Mouse (Mus musculus) heart, postnatal 0 days (tissue): ENCODE measurements around the gene Hdac4. TPM values are rescaled to one million over a fixed set of nuclear protein-coding genes. Genes with fewer than 3 reads are reported as not detected.

Source experiments
- ATAC-seq: fragments of 200-750 bp; cut with Nextera tagmentation; 2 replicates; pipeline ENCODE4 v1.8.0; 2017; ENCODE audit warnings: low read depth, moderate number of reproducible peaks, moderate library complexity; ENCODE audit not compliant: insufficient read depth
- DNase-seq: peaks from one replicate; pipeline ENCODE4 v3.0.0-alpha.2; 2016; ENCODE audit warnings: low spot score
- H3K27ac ChIP-seq: fragments of 300-500 bp; sonication (generic); 2 replicates; pipeline ENCODE4 v1.5.1; 2014; ENCODE audit warnings: low read depth, mild to moderate bottlenecking
- H3K27me3 ChIP-seq: fragments of 300-500 bp; sonication (generic); 2 replicates; pipeline ENCODE4 v1.6.1; 2014; ENCODE audit warnings: low read length, mixed read lengths; ENCODE audit not compliant: control insufficient read depth, insufficient read depth
- H3K36me3 ChIP-seq: fragments of 300-500 bp; sonication (generic); replicated peaks from 2 replicates; pipeline ENCODE4 v1.6.1; 2014; ENCODE audit warnings: low read length, mixed read lengths; ENCODE audit not compliant: control insufficient read depth, insufficient read depth
- H3K4me1 ChIP-seq: fragments of 300-500 bp; sonication (generic); 2 replicates; pipeline ENCODE4 v1.6.1; 2014; ENCODE audit warnings: antibody characterized with exemption; ENCODE audit not compliant: control insufficient read depth, insufficient read depth
- H3K4me2 ChIP-seq: fragments of 300-500 bp; sonication (generic); 2 replicates; pipeline ENCODE4 v1.6.1; 2014; ENCODE audit warnings: low read depth, mild to moderate bottlenecking, low read length, moderate library complexity
- H3K4me3 ChIP-seq: fragments of 300-500 bp; sonication (generic); 2 replicates; pipeline ENCODE4 v1.5.1; 2014; ENCODE audit warnings: low read depth, low read length
- H3K9ac ChIP-seq: fragments of 300-500 bp; sonication (generic); replicated peaks from 2 replicates; pipeline ENCODE4 v1.6.1; 2014; ENCODE audit warnings: low read depth, low read length, mixed read lengths
- H3K9me3 ChIP-seq: fragments of 300-500 bp; sonication (generic); replicated peaks from 2 replicates; pipeline ENCODE4 v1.6.1; 2016; ENCODE audit warnings: low read length; ENCODE audit not compliant: control insufficient read depth
- CTCF ChIP-seq: IDR thresholded peaks from 2 replicates; pipeline ENCODE4 v1.5.1; 2016; ENCODE audit warnings: antibody characterized with exemption, control low read depth, low read depth
- EP300 ChIP-seq: IDR thresholded peaks from 2 replicates; pipeline ENCODE4 v1.6.1; 2016; ENCODE audit warnings: antibody characterized with exemption, low read depth
- WGBS: fragments of 180-500 bp; shearing (Covaris S2); extraction: QIAGEN DNeasy Blood & Tissue Kit; methylation state at CpG from one replicate; pipeline ENCODE4 v1.1.7; 2014; 5-methylcytosine and 5-hydroxymethylcytosine counted together
- polyA plus RNA-seq: library from polyadenylated mRNA; unstranded; fragments of >200 nt; fragmentation: Nextera tagmentation; extraction: Ambion mirVana; gene quantifications from 2 replicates; pipeline ENCODE4 v1.2.1, GENCODE M21; 2015
- total RNA-seq: library from RNA; depleted of rRNA; stranded (reverse); fragments of >200 nt; gene quantifications from 2 replicates; pipeline ENCODE4 v1.2.3, GENCODE M21; 2014; ENCODE audit warnings: low replicate concordance

Gene Hdac4
- total and polyA plus RNA-seq, 2 experiments from 2014 or later, result 6.8 to 13.0 TPM

- no peaks in the 10 kb centered on the region for H3K4me1 ChIP-seq
- no peak for DNase-seq
Observed at GRCm38 (mm10) chr1:91987431-91987830, 208.1 kb downstream of the Hdac4 start.

GRCm38 (mm10) chr1:91985783-91986182, 209.7 kb downstream of the Hdac4 start:
- no peaks in the 10 kb centered on the region for H3K27me3 ChIP-seq
- TF ChIP-seq CTCF, result no peak
- TF ChIP-seq EP300, result no peak
- H3K9me3 ChIP-seq, result no peaks in the 10 kb centered on the region
- H3K4me3 ChIP-seq, result no peak overlapping the region
- peaks cover 76% of the 10 kb centered on the region for H3K36me3 ChIP-seq
- H3K4me2 ChIP-seq, result no peak overlapping the region
- H3K9ac ChIP-seq, result no peak overlapping the region
- no peaks in the 10 kb centered on the region for H3K4me1 ChIP-seq
- no peak overlapping the region for H3K27ac ChIP-seq
- no peak for ATAC-seq
- DNase-seq, result no peak

More at GRCm38 (mm10) chr1:91987431-91987830, 208.1 kb downstream of the Hdac4 start:
- no peak overlapping the region for H3K4me3 ChIP-seq
- H3K27ac ChIP-seq, result no peak overlapping the region
- 56% methylated on average over 8 of the region's 8 CpGs for WGBS
- no peak overlapping the region for H3K9ac ChIP-seq
- no peak for TF ChIP-seq EP300
- no peak for TF ChIP-seq CTCF
- no peaks in the 10 kb centered on the region for H3K27me3 ChIP-seq
- H3K36me3 ChIP-seq, result peaks cover 75% of the 10 kb centered on the region
- no peak for ATAC-seq
- no peak overlapping the region for H3K4me2 ChIP-seq
- H3K9me3 ChIP-seq, result no peaks in the 10 kb centered on the region

GRCm38 (mm10) chr1:91984507-91984906, 211.0 kb downstream of the Hdac4 start:
- TF ChIP-seq CTCF (no peak), EP300 (no peak)
- peaks cover 77% of the 10 kb centered on the region for H3K36me3 ChIP-seq
- ATAC-seq, result no peak

GRCm38 (mm10) chr1:91981381-91981780, 214.1 kb downstream of the Hdac4 start:
- Histone ChIP-seq H3K27ac (no peak overlapping the region), H3K36me3 (peaks cover 64% of the 10 kb centered on the region), H3K9ac (no peak overlapping the region), H3K4me2 (no peak overlapping the region), H3K27me3 (no peaks in the 10 kb centered on the region), H3K4me1 (no peaks in the 10 kb centered on the region; the same call in 1 of the 2 replicates), H3K9me3 (no peaks in the 10 kb centered on the region), H3K4me3 (no peak overlapping the region)
- peak; percentile 31 for DNase-seq
- TF ChIP-seq CTCF (peak; percentile 37), EP300 (no peak)
- WGBS, result 23% methylated on average over 1 of the region's 1 CpGs
- peak; percentile 36; the same call in 1 of the 2 replicates for ATAC-seq

More at GRCm38 (mm10) chr1:91984507-91984906, 211.0 kb downstream of the Hdac4 start:
- WGBS, result 70% methylated on average over 8 of the region's 8 CpGs
- Histone ChIP-seq H3K9ac (no peak overlapping the region), H3K4me2 (no peak overlapping the region), H3K4me1 (no peaks in the 10 kb centered on the region), H3K4me3 (no peak overlapping the region), H3K27ac (no peak overlapping the region), H3K9me3 (no peaks in the 10 kb centered on the region), H3K27me3 (no peaks in the 10 kb centered on the region)
- DNase-seq, result no peak

- H3K4me3 ChIP-seq, result no peak overlapping the region
- H3K4me2 ChIP-seq, result no peak overlapping the region
- 54% methylated on average over 3 of the region's 3 CpGs for WGBS
- peaks cover 62% of the 10 kb centered on the region for H3K36me3 ChIP-seq
- H3K9me3 ChIP-seq, result no peaks in the 10 kb centered on the region
- no peak overlapping the region for H3K9ac ChIP-seq
- TF ChIP-seq CTCF, result peak; percentile 21; the same call in 1 of the 2 replicates
- TF ChIP-seq EP300, result no peak
- H3K4me1 ChIP-seq, result no peaks in the 10 kb centered on the region; the same call in 1 of the 2 replicates
- no peaks in the 10 kb centered on the region for H3K27me3 ChIP-seq
- no peak overlapping the region for H3K27ac ChIP-seq
- peak; percentile 18 for DNase-seq
- peak; percentile 66 for ATAC-seq
Observed at GRCm38 (mm10) chr1:91978443-91978842, 217.1 kb downstream of the Hdac4 start.

GRCm38 (mm10) chr1:91968710-91969379, 226.7 kb downstream of the Hdac4 start:
- H3K36me3 ChIP-seq, result peaks cover 89% of the 10 kb centered on the region
- H3K9ac ChIP-seq, result no peak overlapping the region
- 60% methylated on average over 5 of the region's 5 CpGs for WGBS
- no peaks in the 10 kb centered on the region for H3K27me3 ChIP-seq
- H3K4me3 ChIP-seq, result no peak overlapping the region
- ATAC-seq (no peak), DNase-seq (no peak)
- H3K4me2 ChIP-seq, result no peak overlapping the region
- H3K9me3 ChIP-seq, result no peaks in the 10 kb centered on the region
- TF ChIP-seq CTCF (peak; percentile 60), EP300 (no peak)
- H3K27ac ChIP-seq, result no peak overlapping the region
- H3K4me1 ChIP-seq, result no peaks in the 10 kb centered on the region
